Mouse (Mus musculus): ENCODE results near the gene Spink2. TPM values are rescaled to one million over a fixed set of nuclear protein-coding genes. Genes with fewer than 3 reads are reported as not detected.
"Not testable (repeated sequence)": the region's sequence is repeated elsewhere in the genome, so short reads cannot be mapped to it uniquely, and the experiment has no call there.

Spink2 gene
- polyA plus RNA-seq, 1 experiment from 2014 or later = 0.72 TPM

DNA sequence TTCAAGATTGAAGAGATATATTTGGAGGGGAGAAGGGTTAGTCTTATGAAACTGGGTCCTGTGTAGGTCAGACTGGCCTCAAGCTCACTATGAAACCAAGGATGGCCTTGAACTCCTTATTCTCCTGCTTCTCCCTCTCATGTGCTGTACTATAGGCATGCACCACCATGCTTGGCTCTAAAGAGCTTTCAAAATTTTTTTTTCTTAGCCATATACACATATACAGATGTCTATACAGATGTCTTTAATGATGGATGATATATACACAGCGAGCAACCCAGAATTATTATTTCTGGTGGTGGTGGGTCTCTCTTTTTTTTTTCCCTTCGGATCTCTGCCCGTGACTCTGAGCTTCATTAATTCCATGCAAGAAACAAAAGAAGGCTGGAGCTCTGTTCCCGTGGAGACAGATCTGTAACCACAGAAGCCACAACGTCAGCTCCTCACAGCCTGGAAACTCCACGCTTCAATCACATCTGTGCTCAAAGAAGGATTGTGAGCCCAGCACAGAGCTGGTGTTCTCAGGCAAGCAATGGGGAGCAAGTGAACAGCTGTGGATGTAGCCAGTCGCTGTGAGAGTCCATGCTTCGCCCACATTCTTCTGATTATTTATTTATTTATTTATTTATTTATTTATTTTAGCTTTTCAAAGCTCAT is 33.2 kb upstream of the Spink2 start:
- H3K4me2 ChIP-seq = no peak overlapping the region
- H3K27me3 ChIP-seq = no peaks in the 10 kb centered on the region
- no peak overlapping the region for H3K27ac ChIP-seq
- no peaks in the 10 kb centered on the region for H3K36me3 ChIP-seq
- H3K9me3 ChIP-seq = no peaks in the 10 kb centered on the region
- H3K4me3 ChIP-seq = no peak overlapping the region
- H3K9ac ChIP-seq = no peak overlapping the region
- peaks cover 22% of the 10 kb centered on the region for H3K4me1 ChIP-seq
- WGBS = 25% methylated on average over 8 of the region's 8 CpGs
- ATAC-seq (ENCODE audit: insufficient number of reproducible peaks, insufficient read depth, low FRiP score, low TSS enrichment, low read depth) = peak; percentile 63; the same call in 1 of the 2 replicates

GRCm38 (mm10) chr5:77237104-77237503 is 25.8 kb upstream of the Spink2 start:
- no peaks in the 10 kb centered on the region for H3K4me1 ChIP-seq
- no peaks in the 10 kb centered on the region for H3K9me3 ChIP-seq
- no peak for ATAC-seq (ENCODE audit: insufficient number of reproducible peaks, insufficient read depth, low FRiP score, low TSS enrichment, low read depth)
- no peak overlapping the region for H3K4me3 ChIP-seq
- no peaks in the 10 kb centered on the region for H3K36me3 ChIP-seq
- no peak overlapping the region for H3K27ac ChIP-seq
- no peak overlapping the region for H3K9ac ChIP-seq
- H3K27me3 ChIP-seq = no peaks in the 10 kb centered on the region
- no peak overlapping the region for H3K4me2 ChIP-seq
- WGBS = 73% methylated on average over 2 of the region's 2 CpGs

GRCm38 (mm10) chr5:77234921-77235320 is 23.6 kb upstream of the Spink2 start:
- Histone ChIP-seq H3K27ac (no peak overlapping the region), H3K9me3 (no peaks in the 10 kb centered on the region), H3K4me3 (no peak overlapping the region), H3K9ac (no peak overlapping the region), H3K27me3 (no peaks in the 10 kb centered on the region), H3K36me3 (no peaks in the 10 kb centered on the region), H3K4me1 (no peaks in the 10 kb centered on the region), H3K4me2 (no peak overlapping the region)
- ATAC-seq (ENCODE audit: insufficient number of reproducible peaks, insufficient read depth, low FRiP score, low TSS enrichment, low read depth) = no peak
- 49% methylated on average over 3 of the region's 3 CpGs for WGBS

DNA sequence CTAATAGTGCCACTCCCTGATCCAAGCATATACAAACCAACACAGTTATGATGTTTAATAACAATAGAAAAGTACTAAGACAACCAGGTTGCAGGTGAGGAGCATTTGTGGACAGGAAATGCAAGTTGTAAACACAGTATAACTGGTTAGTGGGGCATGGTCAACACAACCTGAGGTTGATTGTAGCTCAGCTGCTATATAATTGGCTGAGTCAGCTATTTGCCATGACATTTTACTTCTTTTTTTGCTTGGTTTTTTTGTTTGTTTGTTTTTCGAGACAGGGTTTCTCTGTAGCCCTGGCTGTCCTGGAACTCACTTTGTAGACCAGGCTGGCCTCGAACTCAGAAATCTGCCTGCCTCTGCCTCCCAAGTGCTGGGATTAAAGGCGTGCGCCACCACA is 20.6 kb upstream of the Spink2 start:
- H3K4me3 ChIP-seq; H3K27ac ChIP-seq; H3K4me1 ChIP-seq; ATAC-seq (ENCODE audit: insufficient number of reproducible peaks, insufficient read depth, low FRiP score, low TSS enrichment, low read depth); H3K9me3 ChIP-seq; H3K36me3 ChIP-seq; H3K4me2 ChIP-seq; H3K9ac ChIP-seq; H3K27me3 ChIP-seq: not testable (repeated sequence)
- 91% methylated on average over 4 of the region's 4 CpGs for WGBS

DNA sequence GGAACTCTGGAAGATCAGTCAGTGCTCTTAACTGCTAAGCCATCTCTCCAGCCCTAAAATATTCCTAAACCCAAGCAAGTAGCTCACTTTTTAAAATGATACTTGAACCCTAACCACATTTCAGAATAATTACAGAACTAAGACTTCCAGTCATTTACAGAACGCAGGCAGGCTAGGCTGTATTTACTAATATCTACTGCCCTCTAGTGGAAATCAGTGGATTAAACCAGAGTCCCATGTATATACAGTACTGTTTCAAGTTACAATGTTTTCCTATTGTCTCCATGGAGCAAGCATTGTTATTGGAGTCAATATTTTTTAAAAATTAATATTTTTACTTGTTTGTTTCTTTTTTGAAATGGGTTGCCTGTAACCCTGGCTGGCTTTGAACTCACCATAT is 17.7 kb upstream of the Spink2 start:
- ATAC-seq (ENCODE audit: insufficient number of reproducible peaks, insufficient read depth, low FRiP score, low TSS enrichment, low read depth) = no peak
- Histone ChIP-seq H3K27ac (no peak overlapping the region), H3K27me3 (no peaks in the 10 kb centered on the region), H3K36me3 (no peaks in the 10 kb centered on the region), H3K9ac (no peak overlapping the region), H3K9me3 (no peaks in the 10 kb centered on the region), H3K4me2 (no peak overlapping the region), H3K4me3 (no peak overlapping the region), H3K4me1 (no peaks in the 10 kb centered on the region)
- WGBS = 17% methylated on average over 1 of the region's 1 CpGs

DNA sequence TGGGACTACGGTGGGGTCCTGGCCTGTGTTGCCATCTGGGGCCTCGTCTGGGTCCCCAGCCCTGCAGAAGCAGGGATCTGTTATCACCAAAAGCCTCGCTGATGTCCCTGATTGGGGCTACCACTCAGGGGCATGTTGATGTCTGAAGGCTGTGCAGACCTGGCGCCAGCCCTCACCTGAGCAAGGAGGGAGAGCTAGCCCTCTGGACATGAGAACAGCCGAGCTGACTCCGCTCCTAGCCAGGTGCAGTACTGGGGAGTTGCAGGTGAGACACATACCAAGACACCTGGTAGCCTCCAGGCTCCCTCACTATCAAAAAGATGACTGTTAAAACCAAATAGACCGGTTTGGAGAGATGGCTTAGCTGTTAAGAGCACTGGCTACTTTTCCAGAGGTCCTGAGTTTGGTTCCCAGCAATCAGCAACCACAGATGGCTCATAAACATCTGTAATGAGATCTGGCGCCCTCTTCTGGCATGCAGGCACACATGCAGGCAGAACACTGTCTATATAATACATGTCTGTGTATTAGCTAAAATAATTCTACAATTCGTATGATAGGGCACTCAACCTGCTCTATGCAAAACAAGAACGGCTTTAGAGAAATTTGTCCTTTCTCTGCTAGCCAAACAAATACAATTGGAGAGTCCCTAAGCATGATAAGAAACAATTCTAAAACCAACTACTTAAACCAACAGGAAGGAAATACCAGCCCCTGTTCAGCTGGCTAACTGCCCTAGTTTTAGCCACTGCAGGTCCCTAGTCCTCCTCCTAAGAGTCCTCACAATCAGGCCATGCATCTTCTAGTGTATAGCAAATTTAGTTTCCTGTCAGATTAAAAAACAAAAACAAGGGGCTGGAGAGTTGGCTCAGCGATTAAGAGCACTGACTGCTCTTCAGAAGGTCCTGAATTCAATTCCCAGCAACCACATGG is 12.0 kb upstream of the Spink2 start:
- Histone ChIP-seq H3K9ac (no peak overlapping the region), H3K36me3 (no peaks in the 10 kb centered on the region), H3K9me3 (no peaks in the 10 kb centered on the region), H3K27ac (no peak overlapping the region), H3K4me2 (no peak overlapping the region), H3K4me3 (no peak overlapping the region), H3K4me1 (no peaks in the 10 kb centered on the region), H3K27me3 (no peaks in the 10 kb centered on the region)
- 76% methylated on average over 11 of the region's 11 CpGs for WGBS
- no peak for ATAC-seq (ENCODE audit: insufficient number of reproducible peaks, insufficient read depth, low FRiP score, low TSS enrichment, low read depth)

GRCm38 (mm10) chr5:77217724-77218123 is 6.5 kb upstream of the Spink2 start:
- no peak overlapping the region for H3K9ac ChIP-seq
- no peaks in the 10 kb centered on the region for H3K9me3 ChIP-seq
- H3K4me3 ChIP-seq = no peak overlapping the region
- H3K27me3 ChIP-seq = no peaks in the 10 kb centered on the region
- H3K27ac ChIP-seq = no peak overlapping the region
- H3K36me3 ChIP-seq = no peaks in the 10 kb centered on the region
- peak overlapping the region; percentile 37; the same call in 1 of the 2 replicates for H3K4me2 ChIP-seq
- 0 out of 2 replicates have a peak, but pooled peaks cover 4% of the 10 kb centered on the region for H3K4me1 ChIP-seq
- 20% methylated on average over 2 of the region's 2 CpGs for WGBS
- ATAC-seq (ENCODE audit: insufficient number of reproducible peaks, insufficient read depth, low FRiP score, low TSS enrichment, low read depth) = no peak

GRCm38 (mm10) chr5:77217211-77217610 is 5.9 kb upstream of the Spink2 start:
- H3K4me3 ChIP-seq = peak overlapping the region; percentile 28
- no peaks in the 10 kb centered on the region for H3K27me3 ChIP-seq
- H3K4me2 ChIP-seq = peak overlapping the region; percentile 37
- no peaks in the 10 kb centered on the region for H3K9me3 ChIP-seq
- ATAC-seq (ENCODE audit: insufficient number of reproducible peaks, insufficient read depth, low FRiP score, low TSS enrichment, low read depth) = no peak
- H3K36me3 ChIP-seq = no peaks in the 10 kb centered on the region
- H3K27ac ChIP-seq = no peak overlapping the region
- WGBS = 13% methylated on average over 9 of the region's 9 CpGs
- 0 out of 2 replicates have a peak, but pooled peaks cover 4% of the 10 kb centered on the region for H3K4me1 ChIP-seq
- no peak overlapping the region for H3K9ac ChIP-seq

DNA sequence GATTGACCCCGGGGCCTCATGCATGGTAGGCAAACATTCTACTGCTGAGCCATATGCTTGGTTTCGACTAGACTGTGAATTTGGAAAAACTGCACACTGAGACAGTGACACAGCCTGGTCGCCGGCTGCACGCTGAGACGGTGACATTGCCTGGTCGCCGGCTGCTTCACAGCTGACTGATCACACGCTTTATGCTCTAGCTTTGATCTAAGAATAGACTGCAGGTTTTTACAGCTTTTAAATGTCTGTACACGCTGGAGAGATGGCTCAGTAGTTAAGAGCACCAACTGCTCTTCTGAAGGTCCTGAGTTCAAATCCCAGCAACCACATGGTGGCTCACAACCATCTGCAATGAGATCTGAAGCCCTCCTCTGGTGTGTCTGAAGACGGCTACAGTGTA is 5.1 kb downstream of the Spink2 start:
- H3K9ac ChIP-seq = no peak overlapping the region
- H3K36me3 ChIP-seq = no peaks in the 10 kb centered on the region
- no peak overlapping the region for H3K27ac ChIP-seq
- no peak overlapping the region for H3K4me3 ChIP-seq
- no peaks in the 10 kb centered on the region for H3K9me3 ChIP-seq
- no peak for ATAC-seq (ENCODE audit: insufficient number of reproducible peaks, insufficient read depth, low FRiP score, low TSS enrichment, low read depth)
- 72% methylated on average over 11 of the region's 11 CpGs for WGBS
- H3K4me1 ChIP-seq = peaks cover 4% of the 10 kb centered on the region; the same call in 1 of the 2 replicates
- no peak overlapping the region for H3K4me2 ChIP-seq
- H3K27me3 ChIP-seq = no peaks in the 10 kb centered on the region

DNA sequence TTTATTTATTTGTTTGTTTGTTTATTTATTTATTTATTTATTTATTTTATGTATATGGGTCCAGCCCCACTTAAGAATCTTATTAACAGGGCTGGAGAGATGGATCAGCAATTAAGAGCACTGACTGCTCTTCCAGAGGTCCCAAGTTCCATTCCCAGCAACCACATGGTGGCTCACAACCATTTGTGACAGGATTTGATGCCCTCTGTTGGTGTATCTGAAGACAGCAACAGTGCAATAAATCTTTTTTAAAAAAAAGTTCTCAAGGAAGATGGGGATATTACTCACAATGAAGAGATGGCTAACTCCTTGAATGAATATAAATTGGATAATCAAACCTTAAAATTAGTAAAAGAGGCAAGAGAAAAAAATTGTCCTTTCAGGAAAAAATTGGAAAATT is 9.0 kb downstream of the Spink2 start:
- H3K9ac ChIP-seq = no peak overlapping the region

DNA sequence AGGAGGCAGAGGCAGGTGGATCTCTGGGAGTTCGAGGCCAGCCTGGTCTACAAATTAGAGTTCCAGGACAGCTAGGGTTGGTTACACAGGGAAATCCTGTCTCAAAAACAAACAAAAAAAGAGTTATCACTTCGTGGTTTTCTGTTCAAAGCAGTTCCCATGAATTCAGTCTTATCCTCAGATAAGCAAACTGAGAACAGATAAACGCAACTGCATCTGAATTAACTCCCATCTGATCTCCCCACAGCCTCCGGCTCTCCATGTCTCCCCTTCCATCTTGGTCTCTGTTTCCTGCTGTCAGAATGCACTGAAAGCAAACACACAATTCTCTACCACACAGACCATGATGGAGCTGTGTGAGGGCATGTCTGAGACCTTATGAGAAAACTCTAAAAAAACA is 10.6 kb downstream of the Spink2 start:
- no peak for ATAC-seq (ENCODE audit: insufficient number of reproducible peaks, insufficient read depth, low FRiP score, low TSS enrichment, low read depth)
- Histone ChIP-seq H3K36me3 (no peaks in the 10 kb centered on the region), H3K4me2 (no peak overlapping the region), H3K4me3 (no peak overlapping the region), H3K4me1 (no peaks in the 10 kb centered on the region), H3K27ac (no peak overlapping the region), H3K9ac (no peak overlapping the region), H3K27me3 (no peaks in the 10 kb centered on the region), H3K9me3 (no peaks in the 10 kb centered on the region)
- 76% methylated on average over 4 of the region's 4 CpGs for WGBS

More for the DNA sequence above, 9.0 kb downstream of the Spink2 start:
- H3K27me3 ChIP-seq = no peaks in the 10 kb centered on the region
- no peaks in the 10 kb centered on the region for H3K36me3 ChIP-seq
- ATAC-seq (ENCODE audit: insufficient number of reproducible peaks, insufficient read depth, low FRiP score, low TSS enrichment, low read depth) = no peak
- no peak overlapping the region for H3K4me2 ChIP-seq
- H3K9me3 ChIP-seq = no peaks in the 10 kb centered on the region
- no peak overlapping the region for H3K27ac ChIP-seq
- H3K4me1 ChIP-seq = no peaks in the 10 kb centered on the region
- no peak overlapping the region for H3K4me3 ChIP-seq

- no peak for ATAC-seq (ENCODE audit: insufficient number of reproducible peaks, insufficient read depth, low FRiP score, low TSS enrichment, low read depth)
- Histone ChIP-seq H3K27ac (no peak overlapping the region), H3K9me3 (no peaks in the 10 kb centered on the region), H3K9ac (no peak overlapping the region), H3K4me3 (no peak overlapping the region), H3K4me2 (no peak overlapping the region), H3K27me3 (no peaks in the 10 kb centered on the region), H3K36me3 (no peaks in the 10 kb centered on the region), H3K4me1 (no peaks in the 10 kb centered on the region)
- WGBS = 52% methylated on average over 3 of the region's 3 CpGs
Measured at GRCm38 (mm10) chr5:77193951-77194350, 17.3 kb downstream of the Spink2 start.

Measured in embryonic facial prominence, embryonic 13.5 days (tissue).